Mouse (Mus musculus): ENCODE measurements around the gene Gm29427.
A peak's percentile ranks its signal among the peaks of the same experiment; 100 is the strongest.
"Not testable (repeated sequence)": the region's sequence is repeated elsewhere in the genome, so short reads cannot be mapped to it uniquely, and the experiment has no call there.

Gm29427 gene

DNA sequence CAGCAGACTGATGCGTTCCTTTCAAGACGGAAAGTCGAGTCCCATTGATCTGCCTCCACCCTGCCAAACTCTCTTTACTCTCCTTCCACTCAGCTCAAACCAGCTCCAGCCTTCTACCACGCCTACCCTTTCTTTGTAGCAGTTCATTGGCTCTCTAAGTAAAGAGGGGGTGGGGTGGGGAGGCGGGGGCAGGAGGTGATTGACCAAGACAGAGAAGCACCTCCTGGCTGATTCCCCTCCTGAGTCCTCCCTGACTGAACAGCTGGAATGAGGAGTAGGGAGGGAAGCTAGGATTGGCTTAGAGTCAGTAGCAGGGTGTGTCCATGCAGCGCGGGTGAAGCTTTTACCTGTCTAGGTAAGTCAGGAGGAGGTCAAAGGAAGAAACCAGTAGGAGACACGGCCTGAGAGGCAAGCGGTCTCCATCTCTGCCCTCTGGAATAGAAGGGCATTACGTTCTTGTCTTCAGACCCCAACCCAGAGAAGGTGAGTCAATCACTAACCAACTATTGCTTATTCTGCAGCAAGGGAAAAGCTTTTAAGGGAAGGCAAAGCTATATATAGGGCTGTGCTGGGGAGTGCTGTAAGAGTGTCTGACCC is 16.2 kb upstream of the Gm29427 start, which contains the start of gene AA986860:
Gene AA986860 (plus strand): TSS at position 236 of the 597 bp plus-strand sequence.
- DNase-seq, result no peak

DNA sequence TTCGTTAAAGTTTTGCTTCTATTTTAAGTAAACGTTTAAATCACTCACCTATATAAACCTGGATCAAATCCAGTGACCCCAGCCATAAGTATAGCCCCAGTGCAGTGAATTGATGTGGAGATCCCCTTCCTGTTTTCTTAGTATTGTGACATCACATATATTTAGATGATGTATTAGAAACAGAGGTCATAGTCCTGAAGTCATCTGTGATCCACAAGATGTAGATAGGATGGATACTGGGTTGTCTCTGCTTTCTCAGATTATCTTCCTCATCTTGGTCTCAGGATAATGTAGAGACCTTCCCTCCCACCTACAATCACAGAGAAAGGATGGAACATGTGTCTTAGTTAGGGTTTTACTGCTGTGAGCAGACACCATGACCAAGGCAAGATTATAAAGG is 13.6 kb upstream of the Gm29427 start, which contains the start of gene Pfkfb2:
Gene Pfkfb2 (minus strand): TSS at position 101 of the 400 bp plus-strand sequence.
- DNase-seq, result no peak

DNA sequence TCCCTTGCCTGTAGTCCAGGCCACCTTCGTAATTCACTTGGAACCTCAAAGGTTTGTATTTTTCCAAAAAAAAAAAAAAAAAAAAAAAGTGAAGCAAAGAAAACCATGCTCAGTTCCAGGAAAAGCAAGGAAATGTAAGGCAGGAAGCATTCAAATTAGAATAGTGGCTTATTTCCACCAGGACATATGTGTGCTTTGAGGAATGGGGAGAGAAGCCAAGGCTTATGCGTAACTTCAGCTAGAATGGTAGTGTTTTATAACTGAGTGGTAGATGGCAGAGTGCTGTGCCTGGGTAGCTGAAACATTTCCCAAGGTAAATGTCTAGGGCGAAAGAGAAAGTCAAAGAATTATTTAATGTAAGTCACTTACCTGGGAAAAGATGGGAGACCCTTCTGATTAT is 13.1 kb upstream of the Gm29427 start:
- DNase-seq, result peak; percentile 38

DNA sequence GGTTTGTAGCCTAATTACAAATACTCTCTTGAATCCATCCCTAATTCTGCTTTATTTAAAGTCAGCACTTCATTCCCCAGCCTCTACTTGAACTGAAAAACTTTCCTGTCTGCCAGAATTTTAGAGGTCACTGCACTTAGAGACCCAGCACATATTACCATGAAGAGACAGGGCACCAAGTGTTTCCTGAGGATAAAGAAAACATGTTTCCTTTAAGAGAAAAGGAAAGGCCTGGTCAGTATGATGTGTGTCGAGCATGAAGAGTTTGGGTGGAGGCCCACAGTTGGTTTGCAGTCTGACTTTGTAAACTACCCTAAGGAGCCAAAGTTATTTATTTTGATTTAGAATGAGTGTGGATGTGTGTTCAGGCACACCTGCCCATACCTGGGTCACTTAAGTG is 12.5 kb upstream of the Gm29427 start:
- DNase-seq, result no peak

DNA sequence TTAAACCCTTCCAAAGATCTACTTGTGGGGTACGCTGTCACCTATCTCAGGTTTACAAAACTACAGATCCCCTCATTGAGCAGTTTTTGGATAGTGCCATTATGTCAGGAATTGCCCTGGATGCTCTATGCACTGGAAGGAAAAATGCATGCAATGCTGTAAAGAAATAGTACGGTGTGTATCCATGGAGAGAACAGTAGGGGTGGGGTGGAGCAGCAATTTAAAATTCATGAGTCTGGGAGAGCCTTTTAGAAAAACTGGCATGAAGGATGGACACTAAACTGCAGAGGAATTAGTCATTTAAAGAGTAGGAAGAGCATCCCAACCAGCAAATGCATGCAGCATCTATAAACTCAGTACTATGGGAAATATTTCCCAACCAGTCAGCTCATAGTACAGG is 10.8 kb upstream of the Gm29427 start:
- DNase-seq, result no peak

DNA sequence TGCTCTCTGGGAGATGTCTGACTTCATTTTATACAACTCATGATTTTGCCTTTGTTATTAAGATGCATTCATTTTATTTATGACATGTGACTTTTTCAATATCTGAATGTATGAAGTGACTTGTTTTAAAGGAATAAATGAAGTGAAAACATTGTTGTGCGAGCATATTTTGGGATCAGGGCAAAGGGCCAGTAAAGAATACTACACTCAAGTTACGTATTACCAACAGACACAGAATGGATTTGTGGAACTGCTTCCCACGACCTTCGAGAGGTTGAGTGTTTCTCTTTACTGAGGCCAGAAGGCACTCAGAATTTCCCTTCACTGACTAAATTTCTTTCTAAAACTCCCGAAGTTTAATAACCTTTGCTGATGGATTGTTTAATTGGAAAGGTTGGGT is 8.6 kb upstream of the Gm29427 start:
- DNase-seq, result no peak

DNA sequence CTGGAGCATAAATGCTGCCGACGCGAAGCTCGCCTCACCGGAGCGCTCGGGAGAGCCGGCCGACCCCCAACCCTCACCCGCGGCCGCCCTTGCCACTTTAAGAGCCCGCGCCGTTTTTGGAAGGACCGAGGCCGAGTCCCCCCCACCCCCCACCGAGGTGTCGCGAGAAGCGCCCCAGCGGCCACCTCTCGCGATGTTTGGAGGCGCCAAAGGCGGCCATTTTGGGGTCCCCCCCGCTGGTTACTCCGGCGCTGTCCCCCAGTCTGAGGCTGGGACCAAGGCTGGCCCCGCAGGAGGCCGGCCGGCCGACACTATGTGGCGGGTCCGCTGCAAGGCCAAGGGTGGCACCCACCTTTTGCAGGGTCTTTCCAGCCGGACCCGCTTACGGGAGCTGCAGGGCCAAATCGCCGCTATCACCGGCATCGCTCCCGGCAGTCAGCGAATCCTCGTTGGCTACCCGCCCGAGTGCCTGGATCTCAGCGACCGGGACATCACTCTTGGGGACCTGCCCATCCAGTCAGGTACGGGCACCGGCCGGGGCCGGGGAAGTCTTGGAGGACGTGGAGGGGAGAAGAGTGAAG is 1.8 kb upstream of the Gm29427 start, which contains the start of gene Yod1:
Gene Yod1 (plus strand): TSS at position 37 of the 581 bp plus-strand sequence.
- DNase-seq, result peak; percentile 84

DNA sequence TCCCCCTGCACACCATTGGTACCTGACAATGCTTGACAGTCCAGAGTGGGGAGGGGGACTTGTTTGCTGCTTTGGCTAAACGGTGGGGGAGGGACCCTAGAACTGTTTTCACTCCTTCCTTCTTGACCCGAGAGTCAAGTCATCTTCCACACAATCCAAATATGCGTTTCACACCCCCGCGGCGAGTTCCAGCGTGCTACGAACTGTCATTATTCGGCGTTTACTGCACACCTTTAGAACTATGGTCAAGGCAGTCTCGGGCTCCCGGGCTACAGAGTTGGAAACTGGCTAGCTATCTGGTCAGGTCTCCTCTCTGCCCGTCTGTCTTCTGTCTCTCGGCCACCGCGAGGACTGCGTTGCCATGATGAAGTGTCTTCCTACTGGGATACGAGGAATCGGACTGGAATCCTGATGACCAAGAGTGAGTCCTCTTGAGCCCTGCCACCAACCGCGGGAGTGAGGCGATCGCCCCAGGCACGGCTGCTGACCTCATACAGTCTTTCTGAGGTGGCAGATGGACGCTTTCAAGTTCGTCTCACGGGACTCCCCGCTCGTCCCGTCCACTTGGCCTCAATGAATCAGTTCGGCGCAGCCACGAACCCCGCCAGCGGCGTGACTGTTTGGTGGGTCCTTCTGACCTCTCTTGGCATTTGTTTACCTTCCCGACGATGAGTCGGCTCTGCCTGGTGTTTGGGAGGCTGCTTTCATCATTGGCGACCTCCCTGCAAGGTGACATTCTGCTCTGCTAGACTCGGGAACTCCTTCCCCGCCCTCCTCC is 1.1 kb upstream of the Gm29427 start:
- peak; percentile 42 for DNase-seq

DNA sequence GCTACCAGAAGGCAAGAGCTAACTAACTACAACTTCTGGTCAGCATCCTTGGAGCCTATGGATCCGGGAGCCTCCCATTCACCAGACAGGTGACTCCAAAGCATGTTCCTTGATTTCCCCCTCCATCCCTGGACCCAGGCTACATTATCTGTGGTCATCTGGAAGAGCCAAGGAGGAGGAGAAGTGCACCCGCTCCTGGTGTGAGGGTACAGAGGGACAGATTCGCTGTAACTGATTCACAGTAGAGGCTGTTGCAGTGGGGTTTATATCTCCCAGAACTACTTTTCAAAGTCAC is 566 bp upstream of the Gm29427 start:
- DNase-seq, result no peak

DNA sequence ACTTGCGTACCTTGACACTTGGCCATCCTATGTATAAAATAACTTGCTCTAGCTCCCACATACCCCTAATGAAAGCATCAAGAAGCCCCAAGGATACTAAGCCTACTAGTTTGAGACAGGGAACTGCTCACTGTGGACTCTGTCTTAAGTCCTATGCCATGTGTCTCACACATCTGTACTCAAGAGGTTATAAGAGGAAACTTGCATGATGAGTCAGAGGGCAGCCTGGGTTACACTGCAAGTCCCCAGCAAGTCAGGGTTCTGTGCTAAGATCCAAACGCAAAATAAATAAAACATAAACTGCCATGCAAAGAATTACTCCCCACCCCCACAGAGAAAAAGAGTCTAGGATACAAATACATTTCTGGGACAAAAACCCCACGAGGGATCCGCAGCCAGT is 1.6 kb downstream of the Gm29427 start:
- DNase-seq, result no peak

DNA sequence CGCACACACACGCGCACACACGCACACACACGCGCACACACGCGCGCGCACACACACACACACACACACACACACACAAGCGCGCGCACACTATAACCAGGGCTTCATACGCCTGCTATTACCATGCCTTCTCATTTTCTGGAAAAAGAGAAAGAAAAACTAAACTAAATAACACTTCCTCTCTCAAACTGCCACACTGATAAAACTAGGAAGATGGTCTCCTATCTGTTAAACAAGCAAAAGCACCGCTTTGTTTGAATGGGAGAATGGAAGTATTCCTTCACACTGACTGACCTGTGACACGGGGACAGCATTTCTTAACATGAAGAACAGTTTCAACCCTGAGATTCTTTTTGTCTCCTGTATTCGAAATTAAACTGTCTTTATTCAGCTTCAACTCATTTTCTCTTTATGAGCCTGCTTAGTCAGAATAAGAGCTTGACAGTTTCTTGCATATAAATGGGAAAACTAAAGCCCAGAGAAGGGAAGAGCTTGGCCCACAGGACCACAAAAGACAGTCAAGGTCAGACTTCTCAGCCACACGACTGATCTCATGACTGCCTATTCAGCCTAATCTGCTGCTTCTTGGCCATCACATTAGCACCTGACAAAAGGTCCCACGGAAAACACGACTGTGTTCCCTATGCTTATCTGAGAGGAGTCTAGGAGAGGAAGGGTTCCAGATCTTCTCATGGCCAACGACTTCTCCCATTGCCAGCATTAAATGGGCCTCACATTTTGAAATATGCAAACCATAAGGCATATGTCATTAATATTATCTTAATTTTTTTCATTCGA is 5.1 kb downstream of the Gm29427 start:
- no peak for DNase-seq

DNA sequence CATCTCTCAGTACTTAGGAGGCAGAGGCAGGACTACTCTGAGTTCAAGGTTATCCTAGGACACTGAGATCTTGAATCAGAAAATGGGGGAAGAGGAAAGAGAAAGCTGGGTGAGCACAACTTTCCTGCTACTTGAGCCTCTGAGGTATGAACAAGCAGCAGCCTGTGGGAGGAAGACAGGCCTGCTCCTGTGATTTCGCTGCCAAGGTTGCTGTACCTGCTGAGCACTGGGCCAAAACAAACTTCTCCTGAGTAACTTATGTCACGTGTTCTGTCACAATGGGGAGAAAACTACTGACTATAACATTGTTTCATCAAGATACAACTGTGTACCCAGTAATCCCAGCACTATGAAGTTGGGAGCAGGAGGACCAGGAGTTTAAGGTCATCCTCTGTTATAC is 12.0 kb downstream of the Gm29427 start:
- DNase-seq, result no peak

DNA sequence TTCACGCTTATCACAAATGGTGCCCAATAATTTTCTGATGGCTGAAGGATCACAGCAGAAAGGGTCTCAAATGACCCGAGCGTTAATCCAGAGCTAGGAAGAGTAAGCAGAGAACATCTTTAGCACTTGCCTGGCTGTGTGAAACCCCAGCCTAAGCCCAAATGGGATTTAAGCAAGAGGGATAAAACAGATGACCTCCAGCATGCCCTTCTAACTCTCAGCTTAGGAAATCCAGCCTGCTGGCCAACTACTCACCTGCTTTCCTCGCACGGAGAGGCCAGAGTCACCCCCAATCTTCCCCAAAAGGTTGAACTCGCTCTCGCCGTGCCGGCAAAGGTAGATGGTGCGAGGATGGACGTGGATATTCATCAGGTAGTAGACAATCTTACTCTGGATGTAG is 13.6 kb downstream of the Gm29427 start:
- no peak for DNase-seq

DNA sequence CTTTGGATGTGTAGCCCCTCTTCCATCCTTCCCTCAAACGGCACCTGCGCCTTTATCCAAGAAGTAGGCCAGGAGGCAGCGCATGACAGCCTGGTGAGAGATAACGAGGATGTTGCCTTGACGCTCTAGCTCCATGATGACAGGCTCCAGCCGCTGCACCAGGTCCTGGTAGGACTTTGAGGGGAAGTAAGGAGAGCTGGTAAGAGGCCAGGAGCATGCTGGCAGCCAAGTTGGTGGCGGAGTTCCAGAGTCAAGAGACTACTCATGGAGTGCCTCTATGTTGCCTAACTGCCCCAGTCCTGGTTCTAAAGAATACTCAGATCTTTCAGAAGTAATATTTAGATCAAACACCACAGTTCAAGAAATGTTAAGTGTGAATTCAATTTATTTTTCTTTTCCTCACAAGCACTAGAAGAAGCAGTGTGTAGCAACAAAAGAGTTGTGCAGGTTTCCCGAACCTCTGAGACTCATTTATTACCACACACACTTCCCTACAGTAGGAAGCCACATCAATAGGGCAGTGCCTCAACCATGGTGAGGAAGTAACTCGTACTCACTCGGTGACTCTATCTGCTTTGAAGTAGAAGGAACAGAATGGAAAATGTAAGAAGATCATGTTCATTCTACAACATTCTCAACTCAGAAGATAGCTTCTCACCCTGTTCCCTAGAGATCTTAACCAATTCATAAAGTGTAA is 15.5 kb downstream of the Gm29427 start:
- peak; percentile 17 for DNase-seq

DNA sequence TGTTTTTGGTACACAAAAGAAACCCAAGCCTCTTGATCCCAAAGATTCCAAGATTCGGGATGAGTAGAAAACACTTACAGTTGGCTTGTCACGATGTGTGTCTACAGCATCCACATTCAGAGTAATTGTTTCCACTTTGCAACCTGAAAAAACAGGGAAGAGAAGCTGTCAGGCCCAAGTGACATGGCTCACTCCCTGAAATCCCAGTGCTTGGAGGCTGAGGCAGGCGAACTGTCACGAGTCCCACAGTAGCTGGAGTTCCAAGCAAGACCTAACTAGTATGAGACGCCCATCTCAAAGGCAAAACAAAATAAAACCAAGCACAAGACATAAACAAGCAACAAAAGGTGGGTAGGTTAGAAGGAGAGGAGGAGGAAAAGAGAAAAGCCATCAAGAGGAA is 17.0 kb downstream of the Gm29427 start:
- DNase-seq, result no peak

DNA sequence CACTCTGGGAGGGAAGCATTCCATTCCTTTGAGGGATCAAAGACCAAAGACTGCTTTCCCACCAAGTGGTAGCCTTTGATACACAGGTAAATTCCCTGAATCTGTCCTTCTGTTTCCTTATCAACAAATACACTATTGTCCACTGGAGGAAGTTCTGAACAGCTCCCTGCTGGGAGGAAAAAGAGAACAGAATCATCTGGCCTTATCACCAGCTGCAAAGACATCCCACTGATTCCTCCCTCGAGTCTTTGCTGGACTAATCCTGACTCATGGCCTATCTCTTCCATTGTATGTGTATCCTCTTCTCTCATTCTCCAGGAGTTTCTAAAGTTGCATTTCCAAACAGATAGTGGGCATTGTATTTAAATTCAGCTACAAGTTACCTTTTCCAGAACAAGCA is 31.7 kb downstream of the Gm29427 start:
- no peak for DNase-seq

DNA sequence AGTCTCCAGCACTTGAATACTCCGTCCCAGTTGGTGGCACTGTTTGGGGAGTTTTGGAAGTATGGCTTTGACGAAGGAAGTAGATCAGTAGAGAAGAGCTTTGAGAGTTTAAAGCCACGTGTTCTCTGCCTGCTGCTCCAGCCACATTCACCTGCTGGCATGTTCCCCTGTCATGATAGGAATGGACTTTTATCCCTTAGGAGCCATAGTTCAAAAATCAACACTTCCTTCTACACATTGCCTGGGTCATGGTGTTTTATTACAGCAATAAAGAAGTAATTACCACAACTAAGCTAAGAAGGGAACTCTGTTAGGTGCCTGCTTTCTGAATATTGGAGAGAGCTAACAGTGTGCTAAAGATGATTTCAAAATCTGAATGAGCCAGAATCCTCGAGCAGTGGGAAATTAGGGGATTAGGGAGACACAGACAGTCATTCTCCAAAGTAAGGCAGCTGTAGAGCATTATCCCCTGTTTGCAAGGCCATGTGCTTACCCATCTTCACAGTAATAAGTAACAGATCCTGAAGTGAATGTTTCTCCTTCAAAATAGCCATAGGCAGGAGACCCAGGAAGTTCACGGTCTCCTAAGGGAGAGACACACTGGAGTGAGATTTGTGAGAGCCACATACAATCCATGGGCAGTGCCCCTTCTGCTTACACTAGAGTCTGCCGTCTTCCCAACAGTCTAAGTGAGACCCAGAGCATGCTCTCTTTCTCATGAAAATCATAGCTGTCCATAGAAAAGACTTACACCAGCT is 33.8 kb downstream of the Gm29427 start:
- no peak for DNase-seq

DNA sequence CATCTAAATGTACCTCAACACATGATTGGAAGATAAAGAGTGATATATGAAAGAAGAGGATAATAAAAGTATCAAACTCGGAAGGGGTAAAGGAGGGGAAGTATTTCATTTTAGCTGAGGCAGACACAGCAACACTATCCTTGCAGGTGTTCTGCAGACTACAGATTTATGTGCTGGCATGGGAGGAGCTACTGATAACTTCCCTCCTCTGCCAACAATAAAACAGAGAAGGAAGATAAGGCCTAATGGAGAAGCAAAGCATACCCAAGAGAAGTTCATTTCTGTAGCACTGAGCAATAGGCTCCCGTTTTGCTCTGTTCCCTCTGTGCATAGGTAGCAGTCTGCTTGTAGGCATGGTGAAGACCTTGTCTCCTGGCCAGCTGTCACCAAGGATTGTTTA is 34.5 kb downstream of the Gm29427 start:
- DNase-seq, result no peak

DNA sequence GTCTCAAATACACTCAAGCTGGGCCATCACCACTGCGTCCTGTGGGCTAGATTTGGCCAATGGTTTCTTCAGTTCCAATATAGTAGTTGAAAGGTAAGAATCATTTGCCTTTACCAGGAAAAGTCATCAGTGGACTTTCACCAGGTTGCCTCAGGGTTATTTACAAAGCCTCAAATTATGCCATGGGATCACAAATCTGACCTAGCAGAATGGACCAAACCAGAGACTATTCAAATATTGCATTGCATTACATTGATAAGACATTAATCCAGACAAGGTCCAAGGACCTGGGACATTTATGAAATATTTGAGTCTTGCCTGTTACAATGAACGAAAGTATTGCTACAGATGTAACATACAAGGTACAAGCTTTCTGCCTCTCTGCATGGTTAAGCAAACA is 37.0 kb downstream of the Gm29427 start:
- DNase-seq, result no peak

DNA sequence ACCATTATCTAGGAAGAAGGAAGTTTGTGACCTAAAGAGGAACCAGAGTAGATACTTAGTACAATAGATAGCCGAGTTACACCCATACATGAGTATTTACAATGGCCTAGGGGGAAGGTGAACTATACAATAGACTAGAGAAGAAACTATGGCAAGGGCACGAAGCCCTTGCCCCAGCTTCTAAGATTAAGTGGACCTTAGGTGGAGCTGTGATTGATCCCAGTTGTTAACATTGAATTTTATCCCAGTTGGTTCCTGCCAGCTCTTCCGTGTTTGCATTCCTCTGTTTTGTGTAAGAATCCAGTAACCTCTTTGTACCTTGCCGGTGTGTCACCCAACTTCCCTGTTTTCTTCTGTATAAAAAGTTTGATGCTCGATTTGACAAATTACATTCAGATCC is 52.0 kb downstream of the Gm29427 start:
- DNase-seq, result not testable (repeated sequence)

DNA sequence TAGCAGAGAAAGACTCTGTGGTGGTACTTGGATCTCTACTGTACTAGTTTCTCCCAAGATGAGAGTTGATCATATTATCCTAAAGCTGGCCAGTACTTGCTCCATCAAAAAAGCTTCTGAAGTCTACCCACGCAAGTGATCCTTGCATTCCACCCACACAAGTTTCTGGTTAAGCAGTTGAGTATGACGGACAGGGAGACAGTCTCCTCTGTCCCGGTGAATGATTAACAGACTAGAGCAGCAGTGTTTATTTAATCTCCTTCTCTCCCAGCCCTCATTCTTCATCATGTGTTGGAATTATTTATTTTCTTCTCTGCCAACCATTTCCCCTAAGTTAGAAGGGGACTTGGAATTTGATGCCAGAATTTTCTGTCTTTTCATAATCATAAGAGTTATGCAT is 54.1 kb downstream of the Gm29427 start, which contains the start of gene C4bp:
Gene C4bp (minus strand): TSS at position 179 of the 400 bp plus-strand sequence.
- DNase-seq, result no peak

DNA sequence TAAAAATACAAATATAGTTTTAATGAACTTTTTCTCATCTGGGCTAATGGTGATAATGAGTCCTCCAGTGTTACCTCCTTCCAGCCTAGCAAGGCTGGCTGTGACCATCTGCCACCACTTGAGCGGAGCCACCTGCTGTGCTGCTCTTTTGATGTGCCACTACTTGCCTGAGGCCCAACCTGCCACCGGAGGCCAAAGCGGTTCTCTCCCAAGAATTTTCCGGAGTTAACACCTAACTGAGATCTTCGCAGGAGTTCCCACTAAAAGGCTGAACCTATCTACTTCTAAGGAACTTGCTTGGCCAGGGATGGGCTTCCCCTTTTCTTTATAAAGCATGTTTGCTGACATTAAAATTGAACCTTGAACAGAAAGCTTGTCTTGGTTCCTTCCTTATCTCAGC is 56.0 kb downstream of the Gm29427 start:
- not testable (repeated sequence) for DNase-seq

Data from layer of hippocampus, adult 9-11 months (tissue).